Mouse (Mus musculus) forebrain, embryonic 15.5 days (tissue): ENCODE results near the gene Ppm1m. TPM values are rescaled to one million over a fixed set of nuclear protein-coding genes. Genes with fewer than 3 reads are reported as not detected.

Experiments
- ATAC-seq: fragments of 200-750 bp; cut with Nextera tagmentation; replicated peaks from 2 replicates; pipeline ENCODE4 v1.8.0; 2017; ENCODE audit warnings: mild to moderate bottlenecking, moderate TSS enrichment, moderate library complexity
- H3K27ac ChIP-seq: fragments of 300-500 bp; sonication (generic); replicated peaks from 2 replicates; pipeline ENCODE4 v1.5.1; 2015; ENCODE audit warnings: mild to moderate bottlenecking, inconsistent platforms
- H3K27me3 ChIP-seq: fragments of 300-500 bp; sonication (generic); 2 replicates; pipeline ENCODE4 v1.6.1; 2015; ENCODE audit warnings: inconsistent platforms
- H3K36me3 ChIP-seq: fragments of 300-500 bp; sonication (generic); 2 replicates; pipeline ENCODE4 v1.6.1; 2015; ENCODE audit warnings: mild to moderate bottlenecking, inconsistent platforms
- H3K4me1 ChIP-seq: fragments of 300-500 bp; sonication (generic); 2 replicates; pipeline ENCODE4 v1.6.1; 2015; ENCODE audit warnings: inconsistent platforms
- H3K4me2 ChIP-seq: fragments of 300-500 bp; sonication (generic); replicated peaks from 2 replicates; pipeline ENCODE4 v1.6.1; 2015; ENCODE audit warnings: mild to moderate bottlenecking, inconsistent platforms
- H3K4me3 ChIP-seq: fragments of 300-500 bp; sonication (generic); 2 replicates; pipeline ENCODE4 v1.5.1; 2015; ENCODE audit warnings: mild to moderate bottlenecking, inconsistent platforms
- H3K9ac ChIP-seq: fragments of 300-500 bp; sonication (generic); replicated peaks from 2 replicates; pipeline ENCODE4 v1.6.1; 2015; ENCODE audit warnings: mild to moderate bottlenecking, inconsistent platforms
- H3K9me3 ChIP-seq: fragments of 300-500 bp; sonication (generic); 2 replicates; pipeline ENCODE4 v1.6.1; 2016; ENCODE audit warnings: inconsistent platforms
- WGBS: fragments of 180-500 bp; shearing (Covaris S2); methylation state at CpG from one replicate; pipeline ENCODE4 v1.1.7; 2015; ENCODE audit warnings: mixed read lengths; 5-methylcytosine and 5-hydroxymethylcytosine counted together
- polyA plus RNA-seq: library from polyadenylated mRNA; unstranded; fragments of >200 nt; fragmentation: Nextera tagmentation; extraction: Ambion mirVana; gene quantifications from 2 replicates; pipeline ENCODE4 v1.2.1, GENCODE M21; 2015

Ppm1m gene
- polyA plus RNA-seq, 1 experiment from 2014 or later = 15.8 TPM

DNA sequence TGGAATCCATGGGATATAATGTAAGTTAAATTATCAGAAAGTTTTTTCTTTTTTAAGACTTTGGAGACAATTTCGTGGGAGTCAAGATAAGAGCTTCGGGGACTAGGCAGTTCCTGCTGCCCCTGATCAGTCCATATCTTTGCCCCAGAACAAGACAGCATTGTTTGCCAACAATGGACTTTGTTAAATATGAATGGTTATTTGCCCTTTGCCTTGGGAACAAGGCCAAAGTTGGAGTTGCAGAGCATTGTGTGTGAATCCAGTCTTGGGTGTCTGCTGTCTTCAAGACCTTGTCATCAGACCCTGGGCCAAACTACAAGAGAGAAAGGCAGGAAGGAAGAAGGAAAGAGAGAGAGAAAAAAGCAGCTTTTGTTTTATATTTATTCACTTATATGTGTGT, 32.8 kb downstream of the Ppm1m start:
- Histone ChIP-seq H3K4me1 (peaks cover 8% of the 10 kb centered on the region), H3K27me3 (no peaks in the 10 kb centered on the region), H3K27ac (no peak overlapping the region), H3K4me2 (no peak overlapping the region), H3K36me3 (no peaks in the 10 kb centered on the region), H3K9ac (no peak overlapping the region), H3K4me3 (no peak overlapping the region), H3K9me3 (no peaks in the 10 kb centered on the region)
- 67% methylated on average over 2 of the region's 2 CpGs for WGBS
- no peak for ATAC-seq

DNA sequence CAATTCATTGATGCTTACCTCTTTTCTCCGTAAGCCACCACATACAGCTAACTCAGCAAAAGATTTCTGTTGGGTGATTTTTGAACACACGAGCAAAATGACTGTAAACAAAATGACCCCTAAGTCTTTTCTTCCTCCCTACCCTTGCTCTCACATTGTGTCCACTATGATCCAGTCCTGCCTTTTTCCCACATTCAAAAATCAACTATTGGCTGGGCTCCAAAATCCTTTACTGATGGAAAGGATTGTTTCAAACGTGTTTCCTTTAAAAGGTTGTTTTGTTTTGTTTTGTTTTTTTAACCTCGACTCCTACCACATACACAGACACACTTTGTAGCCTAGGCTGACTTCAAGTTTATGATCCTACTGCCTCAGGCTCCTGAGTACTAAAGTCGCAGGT, 39.1 kb downstream of the Ppm1m start:
- ATAC-seq = no peak
- peaks cover 15% of the 10 kb centered on the region for H3K4me1 ChIP-seq
- 47% methylated on average over 5 of the region's 5 CpGs for WGBS

GRCm38 (mm10) chr9:106159784-106160301, 39.7 kb downstream of the Ppm1m start:
- Histone ChIP-seq H3K27me3 (no peaks in the 10 kb centered on the region), H3K36me3 (no peaks in the 10 kb centered on the region), H3K4me3 (peak overlapping the region; percentile 56), H3K4me2 (peak overlapping the region; percentile 82), H3K4me1 (peaks cover 15% of the 10 kb centered on the region), H3K27ac (peak overlapping the region; percentile 91), H3K9ac (peak overlapping the region; percentile 56), H3K9me3 (no peaks in the 10 kb centered on the region)
- ATAC-seq = peak; percentile 60
- 3% methylated on average over 24 of the region's 24 CpGs for WGBS

More for the DNA sequence above, 39.1 kb downstream of the Ppm1m start:
- peak overlapping the region; percentile 56 for H3K4me3 ChIP-seq
- H3K27ac ChIP-seq = peak overlapping the region; percentile 91
- no peaks in the 10 kb centered on the region for H3K36me3 ChIP-seq
- no peaks in the 10 kb centered on the region for H3K27me3 ChIP-seq
- H3K4me2 ChIP-seq = peak overlapping the region; percentile 82
- peak overlapping the region; percentile 56 for H3K9ac ChIP-seq
- H3K9me3 ChIP-seq = no peaks in the 10 kb centered on the region

- Histone ChIP-seq H3K27me3 (no peaks in the 10 kb centered on the region), H3K4me3 (peak overlapping the region; percentile 56; the same call in 1 of the 2 replicates), H3K4me1 (peaks cover 15% of the 10 kb centered on the region), H3K9me3 (no peaks in the 10 kb centered on the region), H3K27ac (no peak overlapping the region), H3K9ac (no peak overlapping the region), H3K36me3 (no peaks in the 10 kb centered on the region), H3K4me2 (peak overlapping the region; percentile 82)
- WGBS = 79% methylated on average over 9 of the region's 9 CpGs
- ATAC-seq = no peak
Measured at GRCm38 (mm10) chr9:106159237-106159636, 40.3 kb downstream of the Ppm1m start.

DNA sequence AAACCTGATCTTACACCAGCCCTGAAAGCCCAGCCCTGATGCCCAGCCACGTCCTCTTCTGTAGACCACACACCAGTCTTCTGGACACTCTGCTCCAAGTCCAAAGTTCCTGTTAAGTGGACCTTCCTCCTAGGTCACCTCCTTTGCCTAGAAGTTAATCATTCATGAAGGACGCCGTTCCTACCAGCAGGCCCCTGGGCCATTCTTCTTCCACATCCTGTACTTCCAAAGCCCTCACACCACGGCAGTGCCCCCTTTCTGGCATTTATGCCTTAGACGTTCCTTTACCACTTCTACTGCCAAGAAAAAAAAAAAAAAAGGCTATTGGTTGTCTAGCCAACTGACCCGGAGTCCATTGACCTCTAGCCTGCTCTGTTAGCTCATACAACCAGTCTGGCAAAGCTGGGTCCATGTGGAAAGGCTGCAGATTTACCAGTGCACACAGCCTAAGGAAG, 41.5 kb downstream of the Ppm1m start, which contains the start of gene Glyctk:
Gene Glyctk (minus strand): TSS at position 102 of the 455 bp plus-strand sequence.
- no peak within 1 kb of the TSS for H3K4me3 ChIP-seq
- 84% methylated on average over 6 of the region's 6 CpGs for WGBS
- no peaks in the 10 kb centered on the region for H3K27me3 ChIP-seq
- ATAC-seq = no peak
- no peak within 1 kb of the TSS for H3K4me2 ChIP-seq
- H3K4me1 ChIP-seq = peaks cover 15% of the 10 kb centered on the region
- H3K36me3 ChIP-seq = no peaks in the 10 kb centered on the region
- no peak within 1 kb of the TSS for H3K9ac ChIP-seq
- no peaks in the 10 kb centered on the region for H3K9me3 ChIP-seq
- no peak within 1 kb of the TSS for H3K27ac ChIP-seq

GRCm38 (mm10) chr9:106157623-106157925, 42.0 kb downstream of the Ppm1m start:
- no peak overlapping the region for H3K9ac ChIP-seq
- H3K4me3 ChIP-seq = no peak overlapping the region
- H3K36me3 ChIP-seq = no peaks in the 10 kb centered on the region
- ATAC-seq = no peak
- H3K9me3 ChIP-seq = no peaks in the 10 kb centered on the region
- peaks cover 15% of the 10 kb centered on the region for H3K4me1 ChIP-seq
- H3K27ac ChIP-seq = no peak overlapping the region
- 77% methylated on average over 10 of the region's 10 CpGs for WGBS
- H3K4me2 ChIP-seq = no peak overlapping the region
- H3K27me3 ChIP-seq = no peaks in the 10 kb centered on the region

DNA sequence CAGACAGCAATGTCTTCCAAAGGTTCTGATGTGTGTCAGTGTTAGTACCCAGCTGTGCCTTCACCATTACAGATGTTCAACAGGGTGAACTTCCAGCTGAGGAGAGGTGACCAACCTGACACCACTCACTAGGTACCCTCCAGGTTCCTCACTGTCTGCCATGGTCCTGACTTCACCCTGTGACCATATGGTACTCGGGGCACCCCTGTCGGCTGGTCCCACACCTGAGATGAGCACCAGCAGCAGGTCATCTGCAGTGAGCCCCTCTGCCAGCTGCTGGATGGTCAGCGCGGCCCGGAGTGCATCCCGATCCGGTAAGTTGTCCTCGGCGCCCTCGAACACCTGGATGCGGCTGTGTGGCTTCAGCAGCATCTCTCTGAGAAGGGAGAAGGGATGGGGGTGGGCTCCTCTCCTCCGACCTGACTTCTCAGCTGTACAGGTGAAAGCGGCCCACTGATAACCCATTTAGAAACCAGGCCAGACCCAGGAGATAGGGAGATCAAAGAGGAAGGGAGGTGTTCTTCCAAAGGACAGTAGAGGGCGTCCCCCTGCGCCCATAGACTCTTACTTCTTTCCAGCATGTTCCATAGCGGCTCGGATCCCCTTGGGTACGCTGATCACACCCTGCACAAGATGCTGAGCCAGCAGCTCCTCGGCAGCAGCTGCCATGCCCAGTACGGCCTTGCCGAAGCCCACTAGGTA, 42.5 kb downstream of the Ppm1m start:
- H3K27ac ChIP-seq = no peak overlapping the region
- no peaks in the 10 kb centered on the region for H3K36me3 ChIP-seq
- no peaks in the 10 kb centered on the region for H3K9me3 ChIP-seq
- H3K4me3 ChIP-seq = no peak overlapping the region
- 0 out of 2 replicates have a peak, but pooled peaks have one; percentile 3 for ATAC-seq
- no peak overlapping the region for H3K9ac ChIP-seq
- 79% methylated on average over 21 of the region's 21 CpGs for WGBS
- H3K27me3 ChIP-seq = no peaks in the 10 kb centered on the region
- H3K4me2 ChIP-seq = no peak overlapping the region
- peaks cover 15% of the 10 kb centered on the region for H3K4me1 ChIP-seq

GRCm38 (mm10) chr9:106156419-106156818, 43.1 kb downstream of the Ppm1m start:
- 39% methylated on average over 5 of the region's 5 CpGs for WGBS
- no peak overlapping the region for H3K4me2 ChIP-seq
- no peak overlapping the region for H3K4me3 ChIP-seq
- peaks cover 15% of the 10 kb centered on the region for H3K4me1 ChIP-seq
- H3K9me3 ChIP-seq = no peaks in the 10 kb centered on the region
- peak; percentile 57 for ATAC-seq
- H3K9ac ChIP-seq = no peak overlapping the region
- peaks cover under 1% of the 10 kb centered on the region; the same call in 1 of the 2 replicates for H3K36me3 ChIP-seq
- H3K27ac ChIP-seq = peak overlapping the region; percentile 43; the same call in 1 of the 2 replicates
- no peaks in the 10 kb centered on the region for H3K27me3 ChIP-seq

DNA sequence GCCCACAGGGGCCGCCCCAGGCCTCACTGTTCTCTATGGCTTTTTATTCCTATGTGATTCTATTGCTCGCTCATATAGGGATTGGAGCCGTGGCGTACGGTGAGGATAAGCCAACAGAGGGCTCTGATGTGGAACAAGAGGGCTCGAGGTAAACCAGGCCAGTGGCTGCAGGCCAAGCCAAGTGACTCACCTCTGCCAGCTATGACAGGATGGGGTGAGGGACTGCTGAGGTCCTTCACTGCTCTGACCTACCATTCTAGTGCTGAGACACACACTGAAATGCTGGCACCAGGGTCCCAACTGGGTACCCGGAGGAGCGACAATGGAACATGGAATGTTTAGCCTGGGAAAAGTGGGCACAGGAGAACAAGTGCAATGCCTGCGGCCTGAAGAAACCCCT, 45.4 kb downstream of the Ppm1m start:
- Histone ChIP-seq H3K4me3 (no peak overlapping the region), H3K9me3 (no peaks in the 10 kb centered on the region), H3K36me3 (peaks cover 2% of the 10 kb centered on the region; the same call in 1 of the 2 replicates), H3K27ac (no peak overlapping the region), H3K4me1 (peaks cover 26% of the 10 kb centered on the region), H3K4me2 (no peak overlapping the region), H3K9ac (no peak overlapping the region), H3K27me3 (peaks cover 7% of the 10 kb centered on the region)
- WGBS = 90% methylated on average over 9 of the region's 9 CpGs
- no peak for ATAC-seq

DNA sequence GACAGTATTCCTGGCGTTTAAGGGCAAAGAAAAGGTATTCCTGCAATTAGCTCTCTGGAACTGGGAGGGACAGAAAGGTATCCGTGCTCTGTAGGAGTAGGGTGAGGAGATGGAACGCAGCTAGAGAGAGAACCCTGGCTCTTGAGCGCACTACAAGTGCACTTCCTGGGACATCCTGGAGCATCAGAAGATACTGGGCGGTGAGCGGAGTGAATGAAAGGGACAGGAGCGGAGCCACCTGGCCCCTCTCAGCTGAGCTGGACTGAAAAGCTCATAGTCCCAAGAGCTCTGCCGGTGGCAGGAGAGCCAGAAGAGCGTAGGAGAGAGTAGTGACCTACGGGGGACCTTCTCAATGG, 50.2 kb downstream of the Ppm1m start:
- no peaks in the 10 kb centered on the region for H3K9me3 ChIP-seq
- peaks cover 54% of the 10 kb centered on the region for H3K4me1 ChIP-seq

GRCm38 (mm10) chr9:106148541-106149398, 50.8 kb downstream of the Ppm1m start:
- WGBS = under 1% methylated on average over 36 of the region's 36 CpGs
- H3K4me3 ChIP-seq = peak overlapping the region; percentile 54
- ATAC-seq = peak; percentile 76
- peaks cover 15% of the 10 kb centered on the region for H3K27me3 ChIP-seq
- H3K9ac ChIP-seq = peak overlapping the region; percentile 71
- H3K4me1 ChIP-seq = peaks cover 60% of the 10 kb centered on the region
- peak overlapping the region; percentile 88 for H3K27ac ChIP-seq
- H3K4me2 ChIP-seq = peak overlapping the region; percentile 48
- peaks cover 2% of the 10 kb centered on the region; the same call in 1 of the 2 replicates for H3K36me3 ChIP-seq
- H3K9me3 ChIP-seq = no peaks in the 10 kb centered on the region

More for the DNA sequence above, 50.2 kb downstream of the Ppm1m start:
- Histone ChIP-seq H3K9ac (peak overlapping the region; percentile 71), H3K36me3 (peaks cover 2% of the 10 kb centered on the region; the same call in 1 of the 2 replicates), H3K4me3 (peak overlapping the region; percentile 54), H3K4me2 (peak overlapping the region; percentile 48), H3K27me3 (peaks cover 15% of the 10 kb centered on the region), H3K27ac (peak overlapping the region; percentile 88)
- WGBS = 8% methylated on average over 10 of the region's 10 CpGs
- no peak for ATAC-seq
